Mouse (Mus musculus) cerebellum, adult 2 months (tissue): ENCODE results near the gene Gm8159. TPM values are rescaled to one million over a fixed set of nuclear protein-coding genes. Genes with fewer than 3 reads are reported as not detected.
"Not testable (repeated sequence)": the region's sequence is repeated elsewhere in the genome, so short reads cannot be mapped to it uniquely, and the experiment has no call there.

ENCODE experiments used
- DNase-seq, 2 experiments: peaks; one replicate each; pipeline ENCODE4 v3.0.0; 2021
- H3K27ac ChIP-seq: fragments of 200-500 bp; 2 replicates; pipeline ENCODE4 v1.5.1; 2012; ENCODE audit warnings: low read length, control low read depth, inconsistent platforms; ENCODE audit not compliant: insufficient read depth
- H3K27me3 ChIP-seq: fragments of 200-500 bp; 2 replicates; pipeline ENCODE4 v1.6.1; 2012; ENCODE audit warnings: inconsistent platforms, mild to moderate bottlenecking, low read length, moderate library complexity; ENCODE audit not compliant: control insufficient read depth, insufficient read depth
- H3K4me1 ChIP-seq: fragments of 200-500 bp; 2 replicates; pipeline ENCODE4 v1.6.1; 2011; ENCODE audit warnings: low read length; ENCODE audit not compliant: control insufficient read depth, insufficient read depth
- H3K4me3 ChIP-seq: fragments of 200-500 bp; replicated peaks from 2 replicates; pipeline ENCODE3; 2011; ENCODE audit warnings: mild to moderate bottlenecking, low read depth, low read length, control low read depth; ENCODE audit not compliant: insufficient read depth
- CTCF ChIP-seq: fragments of 200-500 bp; IDR thresholded peaks from 2 replicates; pipeline ENCODE4 v1.5.1; 2011; ENCODE audit warnings: low read depth, mild to moderate bottlenecking, control low read depth, low read length, moderate library complexity, borderline replicate concordance; ENCODE audit not compliant: insufficient read depth
- WGBS: fragments of 180-500 bp; shearing (Covaris S2); methylation state at CpG from one replicate; pipeline ENCODE4 v1.1.7; 2018; 5-methylcytosine and 5-hydroxymethylcytosine counted together
- polyA plus RNA-seq: library from polyadenylated mRNA; depleted of rRNA; stranded (reverse); fragments of >200 nt; gene quantifications from 2 replicates; pipeline ENCODE4 v1.2.3, GENCODE M21; 2012; rRNA removed

The Gm8159 gene
- 0.16 and 0.26 TPM in 2 replicates for polyA plus RNA-seq

- H3K4me3 ChIP-seq, DNase-seq, H3K27me3 ChIP-seq, H3K4me1 ChIP-seq, H3K27ac ChIP-seq: not testable (repeated sequence)
- WGBS = no CpG with 5 or more reads among the region's 2 CpGs
These were observed at the start of gene Gm8159 for GRCm38 (mm10) chr14:4632052-4632451. Gm8159 (plus strand) TSS chr14:4632352.

GRCm38 (mm10) chr14:4649309-4649708 lies 17.2 kb downstream of the Gm8159 start:
- H3K27me3 ChIP-seq, H3K27ac ChIP-seq, H3K4me1 ChIP-seq, H3K4me3 ChIP-seq: not testable (repeated sequence)
- DNase-seq = peak in 1 of 2 experiments; percentile 6
- WGBS = 9% methylated on average over 18 of the region's 18 CpGs

GRCm38 (mm10) chr14:4650324-4650723 lies 18.2 kb downstream of the Gm8159 start:
- not testable (repeated sequence) for H3K4me3 ChIP-seq, H3K27ac ChIP-seq, H3K4me1 ChIP-seq, H3K27me3 ChIP-seq
- TF ChIP-seq CTCF = peak; percentile 3; the same call in 1 of the 2 replicates
- DNase-seq = peak in 1 of 2 experiments; percentile 26
- 12% methylated on average over 6 of the region's 9 CpGs for WGBS

GRCm38 (mm10) chr14:4663892-4664291 lies 31.7 kb downstream of the Gm8159 start, which contains the start of gene Gm3239:
Gm3239 (plus strand) TSS chr14:4664192.
- not testable (repeated sequence) for DNase-seq, H3K4me3 ChIP-seq, H3K27me3 ChIP-seq, H3K27ac ChIP-seq, H3K4me1 ChIP-seq
- WGBS = no CpG with 5 or more reads among the region's 2 CpGs

Other genes starting within 250 kb of the Gm8159 start
- gene Gm3159, start 234.8 kb upstream of the Gm8159 start, polyA plus RNA-seq = not detected in 2 replicates
- 0.90 and 1.2 TPM in 2 replicates for gene Gm3164, start 216.9 kb upstream of the Gm8159 start, polyA plus RNA-seq
- 1.1 and 1.4 TPM in 2 replicates for gene Gm3173, start 201.4 kb upstream of the Gm8159 start, polyA plus RNA-seq
- 0.11 and 0.21 TPM in 2 replicates for gene Gm3182, start 150.6 kb upstream of the Gm8159 start, polyA plus RNA-seq
- gene Gm3047, start 76.9 kb upstream of the Gm8159 start, polyA plus RNA-seq = not detected in 2 replicates
- gene Gm3239, start 31.8 kb downstream of the Gm8159 start, polyA plus RNA-seq = 0.67 and 1.0 TPM in 2 replicates
- gene Gm7876, start 76.9 kb downstream of the Gm8159 start, polyA plus RNA-seq = not detected in 2 replicates
- gene Gm3252, start 94.4 kb downstream of the Gm8159 start, polyA plus RNA-seq = 1.7 and 1.8 TPM in 2 replicates
- not detected in 2 replicates for gene Gm9602, start 144.0 kb downstream of the Gm8159 start, polyA plus RNA-seq
- gene Gm3269, start 205.8 kb downstream of the Gm8159 start, polyA plus RNA-seq = not detected in 2 replicates
- gene Gm3264, start 223.2 kb downstream of the Gm8159 start, polyA plus RNA-seq = 0.19 and 0.88 TPM in 2 replicates